In the genomic region with DNA sequence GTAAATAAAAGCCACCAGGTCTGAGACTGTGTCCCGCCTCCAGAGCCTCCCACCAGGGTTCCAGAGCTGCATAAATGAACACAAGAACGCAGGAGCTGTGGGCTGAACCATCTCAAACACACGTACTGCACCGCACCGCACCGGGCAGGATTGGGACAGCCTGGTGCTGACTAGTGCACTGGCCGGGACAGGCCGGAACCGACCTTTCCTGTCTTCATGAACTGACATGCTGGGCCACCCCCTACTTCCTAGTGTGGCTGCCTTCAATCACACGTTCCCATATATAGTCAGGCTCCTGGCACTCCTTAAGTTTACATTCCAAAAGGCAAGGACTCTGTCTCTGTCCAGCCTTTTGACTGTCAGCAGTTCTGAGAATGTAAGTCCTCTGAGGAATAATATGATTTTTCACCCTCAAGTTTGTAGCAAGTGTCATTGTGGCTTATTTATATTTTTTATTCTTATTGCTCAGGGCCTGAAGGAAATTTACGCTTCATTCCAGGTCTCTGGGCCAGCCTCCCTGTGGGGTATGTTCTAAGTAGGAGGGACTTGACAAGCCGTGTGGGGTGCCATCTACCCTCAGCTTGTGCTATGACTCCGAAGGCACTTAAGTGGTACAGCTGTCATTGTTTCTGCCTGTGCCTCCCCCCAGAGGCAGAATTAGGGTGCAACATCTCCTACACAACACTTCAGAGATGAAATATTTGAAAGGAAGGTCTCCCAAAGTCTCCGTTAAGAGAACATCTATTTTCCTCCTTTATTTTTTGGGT, we compare ENCODE assay signal across 8 mouse cellular contexts. TPM values are rescaled to one million over a fixed set of nuclear protein-coding genes. Genes with fewer than 3 reads are reported as not detected.
DNase-seq lines count a peak whose midpoint lies in the region; ATAC-seq and TF ChIP-seq lines count a peak whose summit lies in the region.

No protein-coding gene starts in this region.

- DNase-seq in kidney, adult 11 months, result peak; percentile 51
- no peak for DNase-seq in layer of hippocampus, postnatal 25 days (ENCODE audit: extremely low spot score in 1 of 2, low spot score in 1 of 2)
- DNase-seq in layer of hippocampus, postnatal 10 days (ENCODE audit: low spot score in 2 of 2), result no peak

- no peak for TF ChIP-seq POLR2A in embryonic fibroblast, embryonic 13.5 days (IDR thresholded peaks at IDR 0.05; ENCODE audit: low read depth, low read length)

- H3K9ac ChIP-seq in liver, embryonic 16.5 days (ENCODE audit: low read depth, low read length), result no peak overlapping the region

- H3K27ac ChIP-seq in embryonic fibroblast, embryonic 13.5 days (ENCODE audit: insufficient read depth, low read length), result peak overlapping the region; percentile 83
- peak overlapping the region; percentile 45 for H3K27ac ChIP-seq in liver, embryonic 16.5 days (ENCODE audit: low read length)

- peaks cover 26% of the 10 kb centered on the region for H3K36me3 ChIP-seq in megakaryocyte, embryonic 14.5 days (replicated peaks; ENCODE audit: low read length)
- H3K36me3 ChIP-seq in liver, embryonic 16.5 days (ENCODE audit: control insufficient read depth, insufficient read depth), result no peaks in the 10 kb centered on the region

- no peaks in the 10 kb centered on the region for H3K27me3 ChIP-seq in megakaryocyte, embryonic 14.5 days (replicated peaks)
- H3K27me3 ChIP-seq in liver, embryonic 16.5 days (ENCODE audit: control insufficient read depth, insufficient read depth, low read depth, low read length), result no peaks in the 10 kb centered on the region

- no peak for ATAC-seq in megakaryocyte, adult 5-6 weeks (ENCODE audit: poor library complexity, severe bottlenecking)
- peak; percentile 17; the same call in 1 of the 2 replicates for ATAC-seq in liver, embryonic 16.5 days (ENCODE audit: low read depth)
- ATAC-seq in cerebellum, adult (ENCODE audit: insufficient number of reproducible peaks, low FRiP score, low TSS enrichment), result no peak

- 44% methylated on average over 14 of the region's 14 CpGs for WGBS in liver, embryonic 16.5 days (ENCODE audit: insufficient replicate concordance)

- H3K9me3 ChIP-seq in megakaryocyte, embryonic 14.5 days, result no peaks in the 10 kb centered on the region
- no peaks in the 10 kb centered on the region for H3K9me3 ChIP-seq in liver, embryonic 16.5 days (replicated peaks; ENCODE audit: control insufficient read depth, low read length)

- H3K4me3 ChIP-seq in megakaryocyte, embryonic 14.5 days (replicated peaks), result peak overlapping the region; percentile 4
- no peak overlapping the region for H3K4me3 ChIP-seq in embryonic fibroblast, embryonic 13.5 days (ENCODE audit: insufficient read depth, low read length)
- H3K4me3 ChIP-seq in liver, embryonic 16.5 days (ENCODE audit: low read depth, low read length), result no peak overlapping the region

- no peak overlapping the region for H3K4me2 ChIP-seq in liver, embryonic 16.5 days (ENCODE audit: low read depth, low read length)

- peaks cover 36% of the 10 kb centered on the region for H3K4me1 ChIP-seq in megakaryocyte, embryonic 14.5 days
- peaks cover 41% of the 10 kb centered on the region for H3K4me1 ChIP-seq in embryonic fibroblast, embryonic 13.5 days (ENCODE audit: control insufficient read depth, insufficient read depth, low read length)
- peaks cover 22% of the 10 kb centered on the region for H3K4me1 ChIP-seq in liver, embryonic 16.5 days (ENCODE audit: control insufficient read depth, low read depth, low read length)

- TF ChIP-seq CTCF in embryonic fibroblast, embryonic 13.5 days (IDR thresholded peaks at IDR 0.05; ENCODE audit: borderline replicate concordance, insufficient read depth, low read length), result no peak

RNA-seq across cellular contexts. Expression of a gene that starts 1.1 kb away (rescaled TPM):
- not detected in 2 replicates for polyA plus RNA-seq in megakaryocyte, embryonic 14.5 days (2012; ENCODE audit: insufficient read depth, low replicate concordance)
- not detected in 2 replicates for total RNA-seq in megakaryocyte, adult 5-6 weeks (2015)
- total RNA-seq in megakaryocyte, adult 5-6 weeks (2017), result not detected in 2 replicates
- polyA plus RNA-seq in embryonic fibroblast, embryonic 13.5 days (2011; ENCODE audit: insufficient read length, low read depth, missing spikeins), result 0.63 and 1.0 TPM in 2 replicates
- 6.2 and 7.3 TPM in 2 replicates for polyA plus RNA-seq in liver, embryonic 16.5 days (2015; fragmentation: Nextera tagmentation; extraction: Ambion mirVana)
- 1 to 10 TPM; 8.0 to 8.4 TPM for total RNA-seq in layer of hippocampus, postnatal 25 days (2021)
- total RNA-seq in layer of hippocampus, postnatal 10 days (2021), result 1 to 10 TPM; 7.4 to 7.9 TPM

RNA-seq across cellular contexts. Expression of a gene that starts 33.5 kb away (rescaled TPM):
- 9.1 and 27.2 TPM in 2 replicates for polyA plus RNA-seq in megakaryocyte, embryonic 14.5 days (2012; ENCODE audit: insufficient read depth, low replicate concordance)
- total RNA-seq in megakaryocyte, adult 5-6 weeks (2015), result 3.9 and 4.4 TPM in 2 replicates
- 8.8 and 11.3 TPM in 2 replicates for total RNA-seq in megakaryocyte, adult 5-6 weeks (2017)
- polyA plus RNA-seq in embryonic fibroblast, embryonic 13.5 days (2011; ENCODE audit: insufficient read length, low read depth, missing spikeins), result 9.5 and 18.7 TPM in 2 replicates
- 12.2 TPM in 2 replicates for polyA plus RNA-seq in liver, embryonic 16.5 days (2015; fragmentation: Nextera tagmentation; extraction: Ambion mirVana)
- 10 to 100 TPM; 29.3 to 43.2 TPM for total RNA-seq in layer of hippocampus, postnatal 25 days (2021)
- total RNA-seq in layer of hippocampus, postnatal 10 days (2021), result 10 to 100 TPM; 36.5 to 43.3 TPM

RNA-seq across cellular contexts. Expression of a gene that starts 38.3 kb away (rescaled TPM):
- polyA plus RNA-seq in megakaryocyte, embryonic 14.5 days (2012; ENCODE audit: insufficient read depth, low replicate concordance), result 0.12 TPM in 1 of 2 replicates, not detected in the other
- not detected in 2 replicates for total RNA-seq in megakaryocyte, adult 5-6 weeks (2015)
- total RNA-seq in megakaryocyte, adult 5-6 weeks (2017), result not detected in 2 replicates
- polyA plus RNA-seq in embryonic fibroblast, embryonic 13.5 days (2011; ENCODE audit: insufficient read length, low read depth, missing spikeins), result not detected in 2 replicates
- not detected in 2 replicates for polyA plus RNA-seq in liver, embryonic 16.5 days (2015; fragmentation: Nextera tagmentation; extraction: Ambion mirVana)
- total RNA-seq in layer of hippocampus, postnatal 25 days (2021), result 1 to 10 TPM; 2.5 to 2.9 TPM
- 1 to 10 TPM in 1 of 2 experiments, under 1 TPM in 1; 0.89 to 1.4 TPM for total RNA-seq in layer of hippocampus, postnatal 10 days (2021)

RNA-seq across cellular contexts. Expression of a gene that starts 50.9 kb away (rescaled TPM):
- 17.8 and 22.0 TPM in 2 replicates for polyA plus RNA-seq in megakaryocyte, embryonic 14.5 days (2012; ENCODE audit: insufficient read depth, low replicate concordance)
- total RNA-seq in megakaryocyte, adult 5-6 weeks (2015), result 12.3 and 13.1 TPM in 2 replicates
- 16.6 and 18.3 TPM in 2 replicates for total RNA-seq in megakaryocyte, adult 5-6 weeks (2017)
- polyA plus RNA-seq in embryonic fibroblast, embryonic 13.5 days (2011; ENCODE audit: insufficient read length, low read depth, missing spikeins), result 35.8 and 36.2 TPM in 2 replicates
- polyA plus RNA-seq in liver, embryonic 16.5 days (2015; fragmentation: Nextera tagmentation; extraction: Ambion mirVana), result 9.9 and 10.3 TPM in 2 replicates
- total RNA-seq in layer of hippocampus, postnatal 25 days (2021), result 10 to 100 TPM; 49.6 to 54.2 TPM
- 10 to 100 TPM; 40.3 to 46.5 TPM for total RNA-seq in layer of hippocampus, postnatal 10 days (2021)

Comparison
In these comparisons a context has a peak if more than half of its experiments do, and no peak if none do; other contexts are left out.
1. RNA of a gene that starts 1.1 kb away (total RNA-seq): 8.0 to 8.4 TPM in layer of hippocampus, postnatal 25 days and 7.4 to 7.9 TPM in layer of hippocampus, postnatal 10 days; not detected in megakaryocyte, adult 5-6 weeks; every median in the first group is over 4 times any median in the second.